Comparison of ENCODE assay signal across 27 mouse cellular contexts in the genomic region with DNA sequence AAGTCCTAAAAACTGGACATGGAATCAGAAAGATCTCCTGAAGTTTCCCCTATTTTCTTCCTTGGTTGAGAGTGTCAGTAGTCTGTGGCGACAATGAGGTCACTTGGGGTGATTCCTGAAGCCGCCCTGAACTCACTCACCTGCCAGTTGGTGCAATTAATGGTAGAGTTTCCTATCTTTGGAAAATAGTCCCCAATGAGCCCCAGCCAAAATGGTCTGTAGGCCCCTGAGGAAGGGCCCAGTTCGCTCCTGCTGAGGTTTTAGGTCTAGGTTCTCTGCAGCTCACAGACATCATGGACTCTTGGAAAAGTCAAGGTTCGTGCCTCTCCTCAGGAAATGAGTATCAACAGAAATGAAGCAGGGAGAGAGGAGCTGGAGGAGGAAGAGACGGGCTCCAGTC. TPM values are rescaled to one million over a fixed set of nuclear protein-coding genes. Genes with fewer than 3 reads are reported as not detected.
A peak's percentile ranks its signal among the peaks of the same experiment; 100 is the strongest.
DNase-seq lines count a peak whose midpoint lies in the region; ATAC-seq lines count a peak whose summit lies in the region.
"Had no signal": no experiment of that assay in that cellular context is flagged by ENCODE, and none has a peak within 500 bp of the region (broad histone marks: within the 10 kb centered on the region; RNA-seq: fewer than 3 reads in every experiment).

No protein-coding gene starts in this region.

- peak overlapping the region; percentile 6; the same call in 1 of the 2 replicates for H3K9ac ChIP-seq in midbrain, embryonic 11.5 days (ENCODE audit: low read length)
- H3K9ac ChIP-seq in midbrain, embryonic 15.5 days = no peak overlapping the region
- H3K9ac ChIP-seq: heart, embryonic 12.5 days; intestine, embryonic 15.5 days; liver, embryonic 12.5 days; liver, postnatal 0 days had no signal

- H3K4me1 ChIP-seq in midbrain, embryonic 11.5 days (ENCODE audit: control insufficient read depth, insufficient read depth, low read length) = no peaks in the 10 kb centered on the region
- peaks cover 3% of the 10 kb centered on the region; the same call in 1 of the 2 replicates for H3K4me1 ChIP-seq in midbrain, embryonic 15.5 days
- H3K4me1 ChIP-seq: heart, embryonic 12.5 days; liver, embryonic 12.5 days had no signal

- no peak overlapping the region for H3K4me3 ChIP-seq in midbrain, embryonic 11.5 days (ENCODE audit: low read depth, low read length)
- no peak overlapping the region for H3K4me3 ChIP-seq in midbrain, embryonic 15.5 days
- H3K4me3 ChIP-seq: erythroblast, embryonic 14.5 days; heart, embryonic 12.5 days; intestine, embryonic 15.5 days; layer of hippocampus, adult 2 months; left cerebral cortex, adult 2 months; liver, embryonic 12.5 days had no signal

- WGBS in midbrain, embryonic 11.5 days = 9% methylated on average over 5 of the region's 5 CpGs
- WGBS in midbrain, embryonic 15.5 days = 22% methylated on average over 5 of the region's 5 CpGs

- DNase-seq in embryo, embryonic 9.5 days (ENCODE audit: extremely low spot score) = peak; percentile 17
- no peak for DNase-seq in embryo, embryonic 11 days
- peak; percentile 42 for DNase-seq in heart, adult 11 months
- no peak for DNase-seq in heart, adult 9 months (ENCODE audit: low spot score in 2 of 2)
- DNase-seq in midbrain, embryonic 11.5 days (ENCODE audit: low spot score, missing footprints) = peak; percentile 92
- DNase-seq: adrenal gland, adult 8-10 months; cerebellum, adult 2 months; cerebellum, postnatal 14 days; gastrocnemius, postnatal 25 days; heart, adult 18-20 months; heart, postnatal 4 days; kidney, adult 2 months; liver, postnatal 0 days; lung, postnatal 36 days; right cerebral cortex, postnatal 25 days; thymus, adult 18-20 months; thymus, postnatal 25 days had no signal

- H3K4me2 ChIP-seq in midbrain, embryonic 11.5 days = peak overlapping the region; percentile 69
- no peak overlapping the region for H3K4me2 ChIP-seq in midbrain, embryonic 15.5 days
- H3K4me2 ChIP-seq: intestine, embryonic 15.5 days; liver, embryonic 12.5 days had no signal

- H3K27ac ChIP-seq in midbrain, embryonic 11.5 days (ENCODE audit: low read depth, low read length) = no peak overlapping the region
- H3K27ac ChIP-seq in midbrain, embryonic 15.5 days = no peak overlapping the region
- H3K27ac ChIP-seq: intestine, embryonic 15.5 days; layer of hippocampus, adult 2 months; left cerebral cortex, adult 2 months; liver, embryonic 12.5 days had no signal

- no peaks in the 10 kb centered on the region for H3K36me3 ChIP-seq in midbrain, embryonic 11.5 days (ENCODE audit: control insufficient read depth, insufficient read depth, low read length)
- H3K36me3 ChIP-seq in midbrain, embryonic 15.5 days (replicated peaks) = no peaks in the 10 kb centered on the region
- H3K36me3 ChIP-seq: G1E; heart, embryonic 12.5 days; intestine, embryonic 15.5 days; liver, embryonic 12.5 days had no signal

- peaks cover 80% of the 10 kb centered on the region for H3K27me3 ChIP-seq in midbrain, embryonic 11.5 days (ENCODE audit: control insufficient read depth, insufficient read depth, low read length)
- H3K27me3 ChIP-seq in midbrain, embryonic 15.5 days (replicated peaks) = peaks cover 83% of the 10 kb centered on the region

- no peak for ATAC-seq in midbrain, embryonic 11.5 days (ENCODE audit: low FRiP score)
- no peak for ATAC-seq in midbrain, embryonic 15.5 days (replicated peaks)
- no peak for ATAC-seq in frontal cortex, adult (ENCODE audit: low TSS enrichment)
- ATAC-seq: hindbrain, embryonic 16.5 days; intestine, embryonic 15.5 days; liver, embryonic 12.5 days; liver, postnatal 0 days had no signal

- H3K9me3 ChIP-seq in midbrain, embryonic 11.5 days (ENCODE audit: control insufficient read depth, low read length) = no peaks in the 10 kb centered on the region
- no peaks in the 10 kb centered on the region for H3K9me3 ChIP-seq in midbrain, embryonic 15.5 days
- H3K9me3 ChIP-seq: heart, embryonic 12.5 days; intestine, embryonic 15.5 days; liver, embryonic 12.5 days had no signal

RNA-seq across cellular contexts. Expression of gene Nr2f2, which starts 42.0 kb away (rescaled TPM):
- polyA plus RNA-seq in midbrain, embryonic 11.5 days (2014; fragmentation: Nextera tagmentation; extraction: Ambion mirVana) = 114 and 122 TPM in 2 replicates
- 84.8 and 98.4 TPM in 2 replicates for polyA plus RNA-seq in midbrain, embryonic 15.5 days (2015; fragmentation: Nextera tagmentation; extraction: Ambion mirVana)
- polyA plus RNA-seq: erythroblast, embryonic 14.5 days; G1E had no signal

Comparison
In these comparisons a context has a peak if more than half of its experiments do, and no peak if none do; other contexts are left out.
1. DNase-seq: peak in embryo, embryonic 9.5 days (single experiment), heart, adult 11 months (single experiment) and midbrain, embryonic 11.5 days (single experiment); none in embryo, embryonic 11 days (single experiment) and heart, adult 9 months (0 of 2).